Mouse (Mus musculus): ENCODE data around the gene Proser1.

The Proser1 gene

GRCm38 (mm10) chr3:53466481-53466880, 3.0 kb downstream of the Proser1 start:
- DNase-seq (ENCODE audit: low spot score in 2 of 2): no peak

- no peak for DNase-seq (ENCODE audit: low spot score in 2 of 2)
Observed at GRCm38 (mm10) chr3:53467356-53467755, 3.9 kb downstream of the Proser1 start.

- DNase-seq (ENCODE audit: low spot score in 2 of 2): no peak
Observed at GRCm38 (mm10) chr3:53469650-53470049, 6.2 kb downstream of the Proser1 start.

GRCm38 (mm10) chr3:53472061-53472460, 8.6 kb downstream of the Proser1 start:
- DNase-seq (ENCODE audit: low spot score in 2 of 2): no peak

- no peak for DNase-seq (ENCODE audit: low spot score in 2 of 2)
Observed at GRCm38 (mm10) chr3:53474179-53474578, 10.7 kb downstream of the Proser1 start.

- DNase-seq (ENCODE audit: low spot score in 2 of 2): peak in 1 of 2 experiments; percentile 47
Observed at GRCm38 (mm10) chr3:53475889-53476288, 12.4 kb downstream of the Proser1 start.

GRCm38 (mm10) chr3:53477468-53477867, 14.0 kb downstream of the Proser1 start:
- DNase-seq (ENCODE audit: low spot score in 2 of 2): no peak

GRCm38 (mm10) chr3:53478419-53479046, 15.1 kb downstream of the Proser1 start:
- no peak for DNase-seq (ENCODE audit: low spot score in 2 of 2)

GRCm38 (mm10) chr3:53483414-53484059, 20.1 kb downstream of the Proser1 start:
- DNase-seq (ENCODE audit: low spot score in 2 of 2): no peak

- no peak for DNase-seq (ENCODE audit: low spot score in 2 of 2)
Observed at GRCm38 (mm10) chr3:53486561-53486960, 23.1 kb downstream of the Proser1 start.

GRCm38 (mm10) chr3:53486996-53487576, 23.6 kb downstream of the Proser1 start:
- no peak for DNase-seq (ENCODE audit: low spot score in 2 of 2)

- no peak for DNase-seq (ENCODE audit: low spot score in 2 of 2)
Observed at GRCm38 (mm10) chr3:53488353-53488752, 24.9 kb downstream of the Proser1 start, which contains the start of gene Stoml3. Gene Stoml3 (plus strand): TSS chr3:53488653.

- no peak for DNase-seq (ENCODE audit: low spot score in 2 of 2)
Observed at GRCm38 (mm10) chr3:53498351-53498905, 35.0 kb downstream of the Proser1 start.

- no peak for DNase-seq (ENCODE audit: low spot score in 2 of 2)
Observed at GRCm38 (mm10) chr3:53502428-53502827, 39.0 kb downstream of the Proser1 start.

GRCm38 (mm10) chr3:53513096-53513495, 49.6 kb downstream of the Proser1 start:
- DNase-seq (ENCODE audit: low spot score in 2 of 2): no peak

GRCm38 (mm10) chr3:53514221-53515065, 51.0 kb downstream of the Proser1 start:
- DNase-seq (ENCODE audit: low spot score in 2 of 2): no peak

- no peak for DNase-seq (ENCODE audit: low spot score in 2 of 2)
Observed at GRCm38 (mm10) chr3:53522794-53523193, 59.3 kb downstream of the Proser1 start.

- DNase-seq (ENCODE audit: low spot score in 2 of 2): peak; percentile 78 to 82
Observed at GRCm38 (mm10) chr3:53525737-53526136, 62.3 kb downstream of the Proser1 start.

GRCm38 (mm10) chr3:53530305-53530704, 66.8 kb downstream of the Proser1 start:
- DNase-seq (ENCODE audit: low spot score in 2 of 2): no peak
